Comparison of ENCODE assay signal across 15 mouse cellular contexts in genomic region chr1:172119100-172119499, GRCm38 (mm10). TPM values are rescaled to one million over a fixed set of nuclear protein-coding genes. Genes with fewer than 3 reads are reported as not detected.
DNase-seq lines count a peak whose midpoint lies in the region; ATAC-seq and TF ChIP-seq lines count a peak whose summit lies in the region.
"Had no signal": no experiment of that assay in that cellular context is flagged by ENCODE, and none has a peak within 500 bp of the region (broad histone marks: within the 10 kb centered on the region; RNA-seq: fewer than 3 reads in every experiment).

No protein-coding gene starts in this region.

- no peak for DNase-seq in cerebellum, adult 11 months
- DNase-seq in lung, embryonic 14.5 days: no peak
- no peak for DNase-seq in lung, postnatal 4 days
- no peak for DNase-seq in stomach, postnatal 0 days (ENCODE audit: low spot score)
- no peak for DNase-seq in layer of hippocampus, postnatal 14 days (ENCODE audit: low spot score in 2 of 2)

- no peak overlapping the region for H3K27ac ChIP-seq in lung, embryonic 14.5 days (ENCODE audit: low read depth)
- H3K27ac ChIP-seq in stomach, embryonic 16.5 days (ENCODE audit: low read length): no peak overlapping the region
- no peak overlapping the region for H3K27ac ChIP-seq in stomach, postnatal 0 days (replicated peaks)
- H3K27ac ChIP-seq: embryonic facial prominence, embryonic 10.5 days; embryonic facial prominence, embryonic 12.5 days; forebrain, embryonic 13.5 days; forebrain, embryonic 15.5 days had no signal

- no peak overlapping the region for H3K4me2 ChIP-seq in lung, embryonic 14.5 days
- H3K4me2 ChIP-seq in stomach, embryonic 16.5 days (ENCODE audit: low read depth, low read length): no peak overlapping the region
- no peak overlapping the region for H3K4me2 ChIP-seq in stomach, postnatal 0 days (replicated peaks; ENCODE audit: low read depth)
- H3K4me2 ChIP-seq: embryonic facial prominence, embryonic 12.5 days; forebrain, embryonic 13.5 days; forebrain, embryonic 15.5 days had no signal

- 75% methylated on average over 6 of the region's 6 CpGs for WGBS in lung, embryonic 14.5 days
- 75% methylated on average over 6 of the region's 6 CpGs for WGBS in stomach, embryonic 16.5 days
- WGBS in stomach, postnatal 0 days: 78% methylated on average over 6 of the region's 6 CpGs

- ATAC-seq in cerebellum, adult (ENCODE audit: insufficient number of reproducible peaks, low FRiP score, low TSS enrichment): peak; percentile 45; the same call in 1 of the 2 replicates
- ATAC-seq in lung, embryonic 14.5 days (ENCODE audit: insufficient read depth): 0 out of 2 replicates have a peak, but pooled peaks have one; percentile 19
- 0 out of 2 replicates have a peak, but pooled peaks have one; percentile 33 for ATAC-seq in stomach, embryonic 16.5 days (ENCODE audit: insufficient read depth, low FRiP score)
- no peak for ATAC-seq in stomach, postnatal 0 days (ENCODE audit: low FRiP score, low TSS enrichment)
- ATAC-seq: Patski had no signal

- no peaks in the 10 kb centered on the region for H3K27me3 ChIP-seq in lung, embryonic 14.5 days (ENCODE audit: insufficient read depth, low read length)
- H3K27me3 ChIP-seq in stomach, embryonic 16.5 days (ENCODE audit: control insufficient read depth, insufficient read depth, low read length): no peaks in the 10 kb centered on the region
- no peaks in the 10 kb centered on the region for H3K27me3 ChIP-seq in stomach, postnatal 0 days (ENCODE audit: control insufficient read depth, insufficient read depth, low read length)
- H3K27me3 ChIP-seq: CH12.LX; embryonic facial prominence, embryonic 12.5 days; forebrain, embryonic 13.5 days; forebrain, embryonic 15.5 days; Patski had no signal

- no peaks in the 10 kb centered on the region for H3K4me1 ChIP-seq in lung, embryonic 14.5 days (ENCODE audit: insufficient read depth)
- no peaks in the 10 kb centered on the region for H3K4me1 ChIP-seq in stomach, embryonic 16.5 days (ENCODE audit: control insufficient read depth, insufficient read depth, low read length)
- H3K4me1 ChIP-seq in stomach, postnatal 0 days (replicated peaks; ENCODE audit: control insufficient read depth, insufficient read depth): no peaks in the 10 kb centered on the region
- H3K4me1 ChIP-seq: embryonic facial prominence, embryonic 10.5 days; embryonic facial prominence, embryonic 12.5 days; forebrain, embryonic 13.5 days; forebrain, embryonic 15.5 days had no signal

- TF ChIP-seq EP300 in stomach, postnatal 0 days (optimal IDR thresholded peaks at IDR 0.05): no peak

- H3K9me3 ChIP-seq in lung, embryonic 14.5 days (ENCODE audit: low read depth, low read length): no peaks in the 10 kb centered on the region
- no peaks in the 10 kb centered on the region for H3K9me3 ChIP-seq in stomach, embryonic 16.5 days (replicated peaks; ENCODE audit: control insufficient read depth, low read length)
- H3K9me3 ChIP-seq in stomach, postnatal 0 days (ENCODE audit: control insufficient read depth, low read length): no peaks in the 10 kb centered on the region
- H3K9me3 ChIP-seq: embryonic facial prominence, embryonic 10.5 days; embryonic facial prominence, embryonic 12.5 days; forebrain, embryonic 13.5 days; forebrain, embryonic 15.5 days; G1E had no signal

- H3K36me3 ChIP-seq in lung, embryonic 14.5 days (ENCODE audit: insufficient read depth): peaks cover 93% of the 10 kb centered on the region
- peaks cover 65% of the 10 kb centered on the region for H3K36me3 ChIP-seq in stomach, embryonic 16.5 days (ENCODE audit: control insufficient read depth, insufficient read depth, low read length)
- H3K36me3 ChIP-seq in stomach, postnatal 0 days (ENCODE audit: control insufficient read depth, insufficient read depth, low read length): peaks cover 51% of the 10 kb centered on the region

- H3K4me3 ChIP-seq in lung, embryonic 14.5 days (ENCODE audit: low read depth, low read length): no peak overlapping the region
- H3K4me3 ChIP-seq in stomach, embryonic 16.5 days (replicated peaks; ENCODE audit: low read length): no peak overlapping the region
- H3K4me3 ChIP-seq in stomach, postnatal 0 days (ENCODE audit: low read depth, low read length): no peak overlapping the region
- H3K4me3 ChIP-seq: embryonic facial prominence, embryonic 10.5 days; embryonic facial prominence, embryonic 12.5 days; forebrain, embryonic 13.5 days; forebrain, embryonic 15.5 days had no signal

- no peak overlapping the region for H3K9ac ChIP-seq in lung, embryonic 14.5 days
- H3K9ac ChIP-seq in stomach, embryonic 16.5 days (ENCODE audit: low read length): no peak overlapping the region
- H3K9ac ChIP-seq in stomach, postnatal 0 days (ENCODE audit: low read length): no peak overlapping the region
- H3K9ac ChIP-seq: embryonic facial prominence, embryonic 12.5 days; forebrain, embryonic 13.5 days; forebrain, embryonic 15.5 days; forebrain, postnatal 0 days had no signal

- no peak for TF ChIP-seq CTCF in lung, embryonic 14.5 days (IDR thresholded peaks at IDR 0.05; ENCODE audit: low read depth)
- TF ChIP-seq CTCF in stomach, postnatal 0 days (IDR thresholded peaks at IDR 0.05; ENCODE audit: low read depth): no peak

RNA-seq across cellular contexts. Expression of gene Pex19, which starts 7.5 kb away (rescaled TPM):
- 110 and 112 TPM in 2 replicates for polyA plus RNA-seq in lung, embryonic 14.5 days (2014; fragmentation: Nextera tagmentation; extraction: Ambion mirVana)
- polyA plus RNA-seq in stomach, embryonic 16.5 days (2015; fragmentation: Nextera tagmentation; extraction: Ambion mirVana): 123 and 129 TPM in 2 replicates
- 82.9 and 92.0 TPM in 2 replicates for polyA plus RNA-seq in stomach, postnatal 0 days (2015; fragmentation: Nextera tagmentation; extraction: Ambion mirVana)
- 100 to 1,000 TPM in 1 of 2 experiments, 10 to 100 TPM in 1; 98.8 to 110 TPM for total RNA-seq in layer of hippocampus, postnatal 14 days (2021)

RNA-seq across cellular contexts. Expression of gene Dcaf8, which starts 28.8 kb away (rescaled TPM):
- 108 and 111 TPM in 2 replicates for polyA plus RNA-seq in lung, embryonic 14.5 days (2014; fragmentation: Nextera tagmentation; extraction: Ambion mirVana)
- 120 and 123 TPM in 2 replicates for polyA plus RNA-seq in stomach, embryonic 16.5 days (2015; fragmentation: Nextera tagmentation; extraction: Ambion mirVana)
- 57.0 and 59.8 TPM in 2 replicates for polyA plus RNA-seq in stomach, postnatal 0 days (2015; fragmentation: Nextera tagmentation; extraction: Ambion mirVana)
- 100 to 1,000 TPM in 1 of 2 experiments, 10 to 100 TPM in 1; 97.8 to 104 TPM for total RNA-seq in layer of hippocampus, postnatal 14 days (2021)

RNA-seq across cellular contexts. Expression of gene Ncstn, which starts 36.5 kb away (rescaled TPM):
- polyA plus RNA-seq in lung, embryonic 14.5 days (2014; fragmentation: Nextera tagmentation; extraction: Ambion mirVana): 131 and 133 TPM in 2 replicates
- polyA plus RNA-seq in stomach, embryonic 16.5 days (2015; fragmentation: Nextera tagmentation; extraction: Ambion mirVana): 132 and 145 TPM in 2 replicates
- 79.3 and 84.2 TPM in 2 replicates for polyA plus RNA-seq in stomach, postnatal 0 days (2015; fragmentation: Nextera tagmentation; extraction: Ambion mirVana)
- 10 to 100 TPM; 71.4 to 73.2 TPM for total RNA-seq in layer of hippocampus, postnatal 14 days (2021)

RNA-seq across cellular contexts. Expression of gene Copa, which starts 36.8 kb away (rescaled TPM):
- 218 and 226 TPM in 2 replicates for polyA plus RNA-seq in lung, embryonic 14.5 days (2014; fragmentation: Nextera tagmentation; extraction: Ambion mirVana)
- polyA plus RNA-seq in stomach, embryonic 16.5 days (2015; fragmentation: Nextera tagmentation; extraction: Ambion mirVana): 238 and 260 TPM in 2 replicates
- polyA plus RNA-seq in stomach, postnatal 0 days (2015; fragmentation: Nextera tagmentation; extraction: Ambion mirVana): 89.6 and 90.8 TPM in 2 replicates
- 100 to 1,000 TPM; 152 TPM for total RNA-seq in layer of hippocampus, postnatal 14 days (2021)
